Mouse (Mus musculus): ENCODE data around the gene Alkbh1.
"Not testable (repeated sequence)": the region's sequence is repeated elsewhere in the genome, so short reads cannot be mapped to it uniquely, and the experiment has no call there.

The Alkbh1 gene

GRCm38 (mm10) chr12:87443700-87444122, at the start of gene Alkbh1, which contains the start of gene Slirp:
Gene Alkbh1, minus strand, starts transcription at chr12:87444017.
Gene Slirp, plus strand, starts transcription at chr12:87443896.
- DNase-seq, result peak; percentile 87

GRCm38 (mm10) chr12:87488683-87489082, 44.9 kb upstream of the Alkbh1 start:
- not testable (repeated sequence) for DNase-seq

DNA sequence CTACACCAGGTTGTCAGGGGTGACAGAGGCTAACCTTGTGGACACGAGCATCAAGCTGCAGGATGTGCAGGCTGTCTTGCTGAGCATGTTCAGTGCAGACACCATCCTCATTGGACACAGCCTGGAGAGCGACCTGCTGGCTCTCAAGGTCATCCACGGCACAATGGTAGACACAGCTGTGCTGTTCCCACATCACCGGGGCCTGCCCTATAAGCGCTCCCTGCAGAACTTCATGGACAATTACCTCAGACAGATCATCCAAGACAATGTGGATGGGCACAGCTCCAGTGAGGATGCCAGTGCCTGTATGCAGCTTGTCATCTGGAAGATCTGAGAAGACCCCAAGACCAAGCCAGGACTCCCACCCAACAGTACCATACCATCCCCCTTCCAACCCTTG, 38.7 kb upstream of the Alkbh1 start:
- not testable (repeated sequence) for DNase-seq

DNA sequence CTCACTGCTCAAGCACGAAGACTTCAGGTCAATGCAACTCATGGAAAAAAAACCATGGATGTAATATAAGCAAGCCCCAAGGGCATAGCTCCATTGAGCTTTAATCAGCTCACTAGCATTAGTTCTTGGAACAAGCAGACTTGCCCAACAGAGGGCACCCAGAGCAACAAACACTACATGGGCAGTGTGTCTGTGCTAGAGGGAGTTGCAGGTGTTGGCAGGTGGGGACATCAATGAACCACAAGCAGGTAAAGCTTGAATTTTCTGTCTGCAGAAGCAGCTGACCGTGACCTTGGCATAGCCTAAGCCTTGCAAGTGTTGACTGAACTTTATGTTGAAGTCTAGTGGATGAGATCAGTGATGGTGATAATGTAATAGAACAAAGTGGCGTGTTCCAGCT, 30.9 kb upstream of the Alkbh1 start:
- no peak for DNase-seq

DNA sequence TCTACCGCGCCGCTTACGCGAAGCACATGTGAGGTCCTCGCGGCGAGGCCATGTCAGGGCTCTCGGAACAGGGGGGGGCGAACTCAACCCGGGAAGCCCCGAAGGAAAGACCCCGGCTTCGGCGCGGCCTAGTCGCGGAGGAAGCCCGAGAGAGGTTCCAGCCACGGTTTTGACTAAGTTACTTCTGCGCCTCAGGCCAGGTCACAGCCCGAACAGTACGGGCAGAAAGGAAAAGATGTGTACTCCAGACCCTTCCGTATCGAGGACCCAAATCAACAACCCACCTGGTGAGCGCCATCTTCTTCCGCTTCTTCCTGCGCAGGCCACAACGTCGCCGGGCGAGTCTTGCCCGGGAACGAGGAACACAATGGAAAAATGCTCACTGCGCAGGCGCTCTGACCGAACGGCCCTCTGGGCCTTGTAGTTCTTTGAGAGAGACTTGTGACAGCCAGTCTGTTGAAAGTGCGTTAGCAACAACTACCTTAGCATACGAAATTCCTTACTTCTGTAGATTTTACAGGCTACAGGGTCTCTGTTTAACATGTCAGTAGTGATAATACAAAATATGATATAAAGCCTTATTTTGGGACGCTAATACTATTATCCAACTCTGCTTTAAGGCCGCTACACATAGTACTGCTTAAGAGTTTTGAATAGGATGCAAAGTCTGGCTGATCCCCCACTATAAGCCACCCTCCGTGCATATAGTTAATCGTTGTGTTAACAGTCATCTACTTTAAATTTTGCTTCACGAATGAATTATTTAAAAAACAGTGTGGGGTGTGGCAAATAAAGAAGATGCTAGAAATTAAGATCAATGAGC, 28.4 kb upstream of the Alkbh1 start, which contains the start of gene Snw1:
Snw1 (minus strand) TSS at position 311 of the 823 bp plus-strand sequence.
- DNase-seq, result peak; percentile 94

- no peak for DNase-seq
Measured at GRCm38 (mm10) chr12:87471421-87471963, 27.7 kb upstream of the Alkbh1 start.

GRCm38 (mm10) chr12:87470263-87471136, 26.7 kb upstream of the Alkbh1 start:
- DNase-seq, result no peak

GRCm38 (mm10) chr12:87464678-87465297, 21.0 kb upstream of the Alkbh1 start:
- DNase-seq, result peak; percentile 60

DNA sequence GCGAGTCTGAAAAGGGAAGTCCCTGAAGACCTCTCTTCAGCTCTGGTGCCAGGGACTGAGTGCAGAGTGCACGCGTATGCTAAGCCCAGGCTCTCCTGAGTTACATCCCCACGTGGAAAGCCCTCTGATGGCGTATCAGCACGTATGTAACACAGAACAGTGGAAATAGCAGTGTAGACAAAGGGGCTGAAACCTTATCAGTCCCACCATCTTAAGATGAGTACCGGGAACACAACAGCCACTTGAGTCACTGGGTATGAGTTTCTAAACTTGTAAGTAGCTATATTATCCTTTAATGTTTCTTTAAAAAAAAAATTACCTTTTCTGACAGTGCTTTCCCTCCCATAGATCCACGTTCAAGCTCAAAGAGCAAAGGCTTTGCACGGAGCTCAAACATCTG, 5.6 kb upstream of the Alkbh1 start:
- no peak for DNase-seq

DNA sequence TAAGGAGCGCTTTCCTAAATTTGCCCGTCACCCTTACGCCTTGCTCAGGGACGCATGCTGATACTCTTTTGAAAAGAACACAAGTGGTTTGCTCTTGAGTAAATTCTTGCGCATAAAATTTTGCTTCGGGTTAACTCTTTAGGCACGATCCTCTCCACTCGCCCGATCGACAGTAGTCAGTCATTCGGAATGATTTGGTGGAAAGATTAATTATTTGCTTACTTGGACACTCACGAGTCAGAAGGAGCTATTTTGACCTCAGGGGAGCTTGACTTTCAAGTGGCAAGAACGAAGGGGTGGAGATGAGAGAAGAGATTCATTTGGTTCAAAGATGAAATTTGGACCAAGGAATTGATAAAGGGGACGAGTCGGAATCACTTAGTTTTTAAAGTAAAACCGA, 394 bp upstream of the Alkbh1 start:
- DNase-seq, result no peak

GRCm38 (mm10) chr12:87443115-87443699, 610 bp downstream of the Alkbh1 start:
- DNase-seq, result no peak

GRCm38 (mm10) chr12:87442177-87443114, 1.4 kb downstream of the Alkbh1 start:
- DNase-seq, result peak; percentile 42

- no peak for DNase-seq
Measured at GRCm38 (mm10) chr12:87428885-87429284, 14.9 kb downstream of the Alkbh1 start.

- no peak for DNase-seq
Measured at GRCm38 (mm10) chr12:87428295-87428694, 15.5 kb downstream of the Alkbh1 start.

- DNase-seq, result no peak
Measured at GRCm38 (mm10) chr12:87426354-87427031, 17.3 kb downstream of the Alkbh1 start.

GRCm38 (mm10) chr12:87424516-87424915, 19.3 kb downstream of the Alkbh1 start:
- DNase-seq, result no peak

GRCm38 (mm10) chr12:87423700-87424099, 20.1 kb downstream of the Alkbh1 start:
- DNase-seq, result no peak

DNA sequence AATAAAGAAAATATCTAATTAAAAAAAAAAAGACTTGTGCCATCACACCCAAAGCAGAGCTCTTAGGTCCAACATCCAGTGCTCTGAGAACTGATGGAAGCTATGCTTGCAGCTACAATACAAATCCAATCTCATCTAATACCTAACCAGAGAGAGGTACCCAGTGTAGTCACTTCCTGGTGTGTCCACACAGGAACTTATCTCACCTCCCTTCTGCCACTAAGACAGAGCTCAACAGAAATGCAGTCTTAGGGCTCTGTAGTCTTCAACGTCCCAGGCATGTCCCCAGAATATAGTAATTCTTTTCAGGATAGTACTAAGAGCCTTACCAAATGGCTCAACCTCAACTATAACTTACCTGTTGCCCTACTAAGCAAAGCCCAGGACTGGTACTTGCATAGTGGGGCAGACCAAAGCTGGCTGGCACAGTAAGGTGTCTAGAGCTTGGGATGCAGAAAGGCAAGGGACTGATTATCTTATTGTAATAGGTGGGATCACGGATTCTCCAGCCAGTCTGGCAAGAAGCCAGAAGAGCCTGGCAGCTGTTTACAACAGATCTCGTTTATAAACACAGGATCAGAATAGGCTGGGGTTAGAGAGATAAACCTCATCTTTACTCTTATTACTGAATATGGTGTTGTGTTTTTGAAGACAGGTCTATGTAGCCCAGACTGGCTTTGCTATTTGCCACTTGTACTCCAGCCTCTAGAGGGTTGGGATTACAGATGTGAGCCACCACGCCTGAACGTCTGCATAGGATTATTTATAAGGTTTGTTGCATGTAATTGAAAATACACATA, 21.9 kb downstream of the Alkbh1 start:
- DNase-seq, result no peak

GRCm38 (mm10) chr12:87419974-87420485, 23.8 kb downstream of the Alkbh1 start:
- no peak for DNase-seq
